Mouse (Mus musculus) thymus, postnatal 4 days (tissue): Measurements from ENCODE around the gene Fst.

Experiments
- DNase-seq: peaks from one replicate; pipeline ENCODE4 v3.0.0; 2021

Fst gene

DNA sequence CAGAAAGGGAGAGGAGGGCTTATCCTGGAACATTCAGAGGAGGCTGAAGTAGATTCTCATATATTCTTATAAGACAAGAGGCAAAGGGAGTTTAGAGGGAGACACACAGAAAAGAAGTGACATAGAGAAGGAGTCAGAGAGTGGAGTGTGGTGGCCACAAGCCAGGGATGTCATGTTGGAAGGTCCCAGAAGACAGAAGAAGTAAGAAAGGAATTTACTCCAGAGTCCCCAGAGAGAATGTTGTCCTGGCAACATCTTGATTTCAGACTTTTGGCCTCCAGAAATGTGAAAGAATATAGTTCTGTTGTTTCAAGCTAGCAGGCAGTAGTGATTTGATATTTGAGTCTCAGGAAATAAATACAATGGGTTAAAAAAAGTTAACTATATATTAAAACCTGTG, 46.4 kb downstream of the Fst start:
- no peak for DNase-seq

DNA sequence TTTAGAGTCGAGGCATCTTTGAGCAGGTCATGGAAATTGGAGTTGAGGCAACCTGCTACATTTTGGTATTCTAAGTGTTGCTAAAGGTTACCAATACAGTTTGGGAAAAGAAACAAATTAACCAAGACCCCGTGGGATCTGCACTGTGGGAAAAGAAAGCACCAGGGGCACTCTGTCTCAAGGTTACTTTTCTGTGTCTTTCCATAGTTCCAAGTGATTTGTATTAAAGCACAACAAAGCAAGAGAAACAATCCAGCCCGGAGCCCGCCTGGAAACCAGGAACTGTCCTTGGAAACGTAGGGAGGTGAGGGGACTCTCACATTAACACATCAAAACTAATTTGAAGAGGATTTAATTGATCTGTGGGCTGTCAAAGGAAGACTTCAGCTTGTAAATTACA, 51.9 kb downstream of the Fst start:
- DNase-seq = no peak

DNA sequence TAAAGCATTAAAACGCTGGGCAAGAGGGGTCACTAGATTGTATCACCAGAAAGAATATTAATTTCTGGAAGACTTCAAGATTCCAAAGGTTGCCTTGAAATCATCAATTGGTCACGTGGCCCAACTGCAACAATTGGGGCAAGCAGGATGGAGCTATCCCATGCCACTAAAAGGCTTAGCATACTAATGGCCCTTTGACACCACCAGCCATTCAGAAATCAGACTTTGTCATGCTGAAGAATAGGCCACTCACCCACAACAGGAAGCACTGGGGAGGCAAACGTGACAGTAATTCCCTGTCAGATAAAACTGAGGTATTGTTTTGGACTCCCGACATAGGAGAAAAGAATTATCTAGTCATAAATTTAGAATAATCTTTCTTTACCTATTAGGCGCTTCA, 52.3 kb downstream of the Fst start:
- DNase-seq = no peak

DNA sequence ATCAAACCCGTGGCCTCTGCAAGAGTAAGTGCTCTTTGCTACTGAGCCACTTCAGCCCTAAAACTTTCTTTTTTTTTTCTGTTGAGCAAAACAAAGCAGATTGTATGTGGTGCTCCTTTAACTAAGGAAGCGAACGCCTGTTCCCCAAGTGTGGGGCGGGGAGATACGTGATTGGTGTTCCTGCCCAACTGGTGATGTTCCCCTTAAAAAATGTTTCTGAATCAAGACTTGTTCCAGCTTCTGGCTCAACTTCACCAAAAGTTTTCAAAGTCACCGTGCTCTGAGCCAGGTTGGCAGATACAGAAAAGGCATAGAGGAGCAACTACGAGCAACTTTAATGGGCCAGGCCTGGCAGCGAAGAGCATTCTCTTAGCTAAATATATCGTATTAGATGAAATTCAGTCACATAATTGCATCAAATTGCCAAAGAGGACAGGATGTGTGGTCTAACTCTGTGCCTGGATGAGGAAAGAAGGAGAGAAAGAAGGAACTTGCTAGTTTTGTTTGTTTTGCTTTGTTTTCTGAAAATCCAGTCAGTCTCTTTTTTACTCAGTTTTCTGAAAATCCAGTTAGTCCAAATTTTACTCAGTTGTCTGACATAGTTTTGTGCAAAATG, 53.5 kb downstream of the Fst start:
- no peak for DNase-seq
